Mouse (Mus musculus) thymus, postnatal 0 days (tissue): ENCODE measurements around the gene Ercc1. TPM values are rescaled to one million over a fixed set of nuclear protein-coding genes. Genes with fewer than 3 reads are reported as not detected.

Source experiments
- DNase-seq: peaks from one replicate; pipeline ENCODE4 v3.0.0-alpha.2; 2015; ENCODE audit warnings: low spot score
- polyA plus RNA-seq: library from polyadenylated mRNA; unstranded; fragments of >200 nt; fragmentation: Nextera tagmentation; extraction: Ambion mirVana; gene quantifications from 2 replicates; pipeline ENCODE4 v1.2.1, GENCODE M21; 2015

Ercc1 gene
- polyA plus RNA-seq, 1 experiment from 2014 or later, result 59.6 TPM

DNA sequence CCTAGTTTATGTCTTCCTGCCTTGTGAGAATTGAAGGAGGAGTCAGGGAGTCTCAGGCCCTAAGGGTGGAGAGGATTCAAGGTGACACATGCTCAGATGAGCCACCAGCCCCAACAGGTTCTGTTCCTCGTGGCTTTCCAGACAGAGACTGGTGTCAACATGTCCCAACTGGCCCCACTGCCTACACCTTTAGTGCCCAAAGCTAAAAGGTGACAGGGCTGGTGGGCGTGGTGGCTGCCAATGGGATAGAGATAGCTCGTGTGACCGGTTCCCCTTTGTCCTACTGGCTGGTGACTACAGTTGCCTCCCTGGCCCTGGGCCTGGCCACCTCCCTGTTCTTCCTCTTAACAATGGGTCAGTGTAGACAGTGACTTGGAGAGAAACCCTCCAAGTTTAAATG, 20.8 kb downstream of the Ercc1 start:
- DNase-seq, result no peak

DNA sequence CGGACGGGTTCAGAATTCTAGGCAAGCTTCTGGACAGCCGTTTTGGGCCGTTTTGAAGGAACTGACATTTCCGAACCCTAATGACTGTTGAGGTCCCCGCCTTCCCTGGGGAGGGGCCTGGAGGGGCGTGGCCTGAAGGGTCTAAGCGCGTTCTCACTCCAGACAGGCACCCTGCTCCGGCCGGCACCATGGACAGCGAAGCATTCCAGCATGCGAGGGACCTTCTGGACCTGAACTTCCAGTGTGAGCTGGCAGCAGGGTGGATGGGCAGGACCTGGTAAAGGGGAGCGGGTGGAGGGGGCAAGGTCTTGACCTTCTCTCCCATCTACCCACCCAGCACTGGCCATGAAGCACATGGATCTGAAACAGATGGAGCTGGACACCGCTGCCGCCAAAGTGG, 23.8 kb downstream of the Ercc1 start:
- no peak for DNase-seq

GRCm38 (mm10) chr7:19369823-19370425, 25.3 kb downstream of the Ercc1 start:
- DNase-seq, result peak; percentile 76

- DNase-seq, result no peak
These were observed 28.8 kb downstream of the Ercc1 start for GRCm38 (mm10) chr7:19373367-19373766.

DNA sequence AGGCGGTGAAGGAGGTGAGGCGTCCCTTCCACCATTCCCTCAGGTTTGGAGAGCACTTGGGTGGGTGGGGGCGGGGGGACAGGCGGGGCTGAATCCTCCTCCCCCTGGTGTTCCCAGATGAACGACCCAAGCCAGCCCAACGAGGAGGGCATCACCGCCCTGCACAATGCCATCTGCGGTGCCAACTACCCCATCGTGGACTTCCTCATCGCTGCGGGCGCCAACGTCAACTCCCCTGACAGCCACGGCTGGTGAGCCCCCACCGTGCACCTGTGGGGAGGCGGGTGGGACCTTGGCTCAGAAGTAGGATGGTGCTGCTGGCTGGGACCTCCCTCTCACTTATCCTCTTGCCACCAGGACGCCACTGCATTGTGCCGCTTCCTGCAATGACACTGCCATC, 30.8 kb downstream of the Ercc1 start:
- DNase-seq, result no peak

GRCm38 (mm10) chr7:19376019-19376418, 31.4 kb downstream of the Ercc1 start:
- DNase-seq, result no peak

DNA sequence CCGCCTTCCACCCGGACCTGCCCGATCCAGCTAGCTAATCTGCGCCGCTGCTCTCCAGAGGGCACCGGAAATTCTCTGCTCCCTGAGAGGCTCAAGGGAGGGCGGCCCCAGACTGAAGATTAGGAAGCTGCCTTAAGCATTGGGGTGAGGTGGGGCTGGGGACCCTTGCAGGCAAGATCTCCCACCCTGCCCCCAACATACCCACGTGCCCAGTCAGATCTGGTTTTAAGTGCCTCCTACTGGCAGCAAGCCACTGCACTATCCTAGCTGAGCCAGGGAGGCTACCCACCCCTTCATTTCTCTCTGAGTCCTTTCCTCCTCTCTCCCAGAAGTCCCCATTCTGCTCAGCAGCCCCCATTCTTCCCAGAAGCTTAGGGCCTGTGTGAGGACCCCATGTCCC, 33.5 kb downstream of the Ercc1 start:
- DNase-seq, result no peak

DNA sequence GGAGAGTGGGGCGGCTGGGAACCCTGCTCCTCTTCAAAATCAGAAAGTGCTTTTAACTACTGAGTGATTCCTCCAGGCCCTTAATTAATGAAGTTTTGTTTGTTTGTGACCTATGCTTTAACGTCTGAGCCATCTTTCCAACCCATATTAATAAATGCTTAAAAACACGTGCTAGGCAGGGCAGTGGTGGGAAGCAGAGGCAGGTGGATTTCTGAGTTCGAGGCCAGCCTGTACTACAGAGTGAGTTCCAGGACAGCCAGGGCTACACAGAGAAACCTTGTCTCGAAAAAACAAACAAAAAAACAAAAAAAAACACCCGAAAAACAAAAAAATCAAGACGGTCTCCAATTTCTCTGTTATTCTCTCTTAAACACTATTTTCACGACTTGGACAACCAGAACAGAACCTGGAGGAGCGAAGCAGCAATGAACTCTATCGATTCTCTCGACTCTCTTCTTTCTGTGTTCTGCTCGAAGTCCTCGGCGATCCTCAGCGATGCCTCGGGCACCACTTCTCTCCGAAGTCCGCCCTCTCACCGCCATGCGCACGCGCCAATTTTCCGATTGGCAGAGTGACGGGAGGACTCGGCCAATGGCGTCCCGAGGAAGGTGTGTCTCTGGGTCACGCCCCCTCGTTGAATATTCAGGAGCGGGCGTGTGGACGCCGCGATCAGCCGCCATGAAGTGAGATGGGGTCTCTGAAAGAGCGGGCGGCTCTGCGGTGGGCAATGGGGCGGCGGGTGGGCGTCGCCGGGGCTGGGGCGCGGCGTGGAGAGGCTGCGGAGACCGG, 37.0 kb downstream of the Ercc1 start, which contains the start of gene Ercc2:
Gene Ercc2 (plus strand): TSS at position 634 of the 789 bp plus-strand sequence.
- DNase-seq, result peak; percentile 99

- DNase-seq, result peak; percentile 42
These were observed 37.6 kb downstream of the Ercc1 start for GRCm38 (mm10) chr7:19382166-19382541.

DNA sequence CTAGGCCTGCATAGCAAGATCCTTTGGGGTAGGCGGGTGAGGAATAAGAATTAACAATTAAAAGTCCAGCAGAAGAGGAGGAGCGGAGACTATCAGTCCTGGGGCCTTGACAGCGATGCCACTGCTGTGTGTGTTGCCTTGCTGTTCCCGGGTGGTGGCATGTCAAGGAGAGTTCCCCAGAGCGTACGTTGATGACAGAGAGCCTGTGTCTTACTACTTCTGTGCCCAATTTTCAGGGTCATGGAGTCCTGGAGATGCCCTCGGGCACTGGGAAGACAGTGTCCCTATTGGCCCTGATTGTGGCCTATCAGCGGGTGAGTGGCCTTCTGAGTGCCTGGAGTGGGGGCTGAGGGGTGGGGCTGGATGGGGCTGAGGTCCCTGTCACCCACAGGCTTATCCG, 39.1 kb downstream of the Ercc1 start:
- DNase-seq, result no peak

GRCm38 (mm10) chr7:19388699-19389413, 44.3 kb downstream of the Ercc1 start:
- DNase-seq, result no peak

DNA sequence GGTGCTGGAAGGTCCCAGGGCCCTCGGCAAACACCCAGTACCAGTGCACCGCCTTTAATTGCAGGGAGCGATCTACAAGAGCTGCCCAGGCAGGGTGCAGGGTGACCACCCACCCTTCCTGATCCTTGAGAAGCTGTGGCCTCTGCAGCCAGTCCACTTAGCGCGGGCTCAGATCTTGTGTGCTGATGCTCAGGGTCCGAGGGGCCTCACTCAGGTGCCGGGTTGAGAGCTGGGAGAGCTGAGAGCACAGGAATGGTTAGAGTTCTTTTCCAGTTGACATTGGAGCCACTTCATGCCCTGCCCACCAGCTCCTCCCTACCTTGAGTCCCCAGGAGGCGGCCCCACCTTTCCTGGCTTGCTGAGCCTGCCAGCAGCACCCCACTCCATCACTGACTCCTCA, 49.9 kb downstream of the Ercc1 start:
- DNase-seq, result no peak

GRCm38 (mm10) chr7:19399496-19400280, 55.1 kb downstream of the Ercc1 start:
- DNase-seq, result peak; percentile 70

DNA sequence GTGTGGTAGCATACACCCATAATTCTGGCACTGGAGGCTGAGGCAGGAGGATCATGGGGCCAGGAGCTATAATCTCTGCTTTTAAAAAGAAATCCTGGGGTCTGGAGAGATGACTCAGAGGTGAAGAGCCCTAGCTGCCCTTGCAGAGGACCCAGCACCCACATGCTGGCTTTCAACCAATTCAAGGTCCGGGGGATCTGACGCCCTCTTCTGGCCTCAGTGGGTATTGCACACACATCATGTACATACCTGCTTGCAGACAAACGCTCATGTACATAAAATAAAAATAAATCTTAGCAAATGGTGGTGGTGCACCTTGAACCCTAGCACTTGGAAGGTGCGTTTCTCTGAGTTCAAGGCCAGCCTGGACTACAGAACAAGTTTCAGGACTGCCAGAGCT, 56.4 kb downstream of the Ercc1 start:
- DNase-seq, result no peak

DNA sequence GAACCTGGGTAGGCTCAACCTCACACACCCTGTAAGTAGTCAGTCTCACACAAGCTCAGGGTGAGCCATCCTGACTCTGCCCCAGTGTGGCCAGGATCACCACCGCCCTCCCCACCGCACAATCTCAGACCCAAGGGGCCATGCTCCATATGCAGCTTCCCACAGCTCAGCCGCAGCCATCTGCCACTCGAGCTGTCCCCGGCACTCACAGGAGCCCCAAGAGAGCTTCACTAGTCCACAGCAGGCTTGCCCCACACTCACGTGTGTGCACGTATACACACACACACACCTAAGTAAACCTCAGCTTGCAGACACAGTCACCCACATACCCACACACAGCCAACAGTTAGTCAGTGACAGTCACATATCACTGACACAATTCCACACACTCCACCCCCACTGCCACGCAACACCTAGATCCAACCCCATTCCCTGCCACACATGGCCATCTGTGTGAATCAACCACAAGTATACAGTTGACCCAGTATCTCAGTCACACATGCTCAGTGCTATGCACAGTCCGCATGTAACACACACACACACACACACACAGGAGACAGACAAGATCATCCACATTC, 58.0 kb downstream of the Ercc1 start:
- DNase-seq, result no peak

DNA sequence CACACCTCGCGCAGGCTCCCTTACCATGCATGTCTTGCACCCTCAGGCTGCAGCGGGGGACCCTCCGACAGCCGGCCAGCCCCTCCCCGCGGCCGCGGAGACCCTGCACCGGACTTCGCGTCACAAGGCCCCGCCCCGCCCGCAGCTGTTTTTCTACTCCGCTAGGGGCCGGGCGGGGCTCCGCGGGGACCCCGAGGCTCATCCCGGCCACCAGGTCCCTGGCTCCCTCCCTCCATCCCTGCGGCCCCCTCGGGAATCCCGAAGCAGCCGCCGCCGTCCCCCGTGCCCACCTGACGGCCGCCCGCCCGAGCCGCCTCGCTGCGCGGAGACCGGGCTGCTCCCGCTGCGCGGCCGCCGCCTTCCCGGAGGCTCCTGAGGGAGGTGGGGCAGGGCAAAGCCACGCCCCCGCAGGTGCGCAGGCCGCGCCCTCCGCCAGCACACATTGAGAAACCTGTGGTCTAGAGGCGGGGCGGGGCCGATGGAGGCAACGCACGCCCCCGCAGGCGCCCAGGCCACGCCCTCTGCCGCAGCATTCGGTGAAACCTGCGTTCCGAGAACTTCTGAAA, 59.2 kb downstream of the Ercc1 start, which contains the start of gene Klc3:
Gene Klc3 (minus strand): TSS at position 374 of the 566 bp plus-strand sequence.
- DNase-seq, result peak; percentile 94

GRCm38 (mm10) chr7:19404476-19404875, 59.9 kb downstream of the Ercc1 start, which contains the start of gene Ckm:
TSS of gene Ckm (plus strand) at chr7:19404776.
- no peak for DNase-seq

DNA sequence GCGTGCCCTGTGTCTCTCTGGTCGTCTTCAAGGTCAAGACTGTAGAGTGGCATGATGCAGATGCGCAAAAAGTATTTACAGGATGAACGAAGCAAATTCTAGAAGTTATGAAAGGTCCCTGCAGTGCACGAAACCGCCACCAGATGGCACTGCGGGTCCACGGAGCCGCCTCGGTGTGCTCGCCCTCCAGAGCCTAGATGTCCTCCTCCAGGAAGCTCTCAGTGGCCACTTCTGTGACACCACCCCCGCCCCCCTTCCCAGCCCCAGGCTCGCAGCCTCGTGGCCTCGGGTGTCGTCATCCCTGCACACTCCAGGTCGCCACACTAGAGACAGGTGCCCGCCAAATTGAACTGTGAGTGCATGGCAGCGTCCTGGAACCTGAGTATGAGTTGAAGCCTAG, 60.8 kb downstream of the Ercc1 start:
- peak; percentile 85 for DNase-seq
